Mouse (Mus musculus): Measurements from ENCODE around the gene Elp6.

- no peak for TF ChIP-seq CTCF (IDR thresholded peaks at IDR 0.05; ENCODE audit: low read depth)
- no peak for TF ChIP-seq EP300 (optimal IDR thresholded peaks at IDR 0.05)
Measured at GRCm38 (mm10) chr9:110293254-110293718, 11.7 kb upstream of the Elp6 start.

All from stomach, postnatal 0 days (tissue).